ENCODE assay signal across 28 mouse cellular contexts in the genomic region with DNA sequence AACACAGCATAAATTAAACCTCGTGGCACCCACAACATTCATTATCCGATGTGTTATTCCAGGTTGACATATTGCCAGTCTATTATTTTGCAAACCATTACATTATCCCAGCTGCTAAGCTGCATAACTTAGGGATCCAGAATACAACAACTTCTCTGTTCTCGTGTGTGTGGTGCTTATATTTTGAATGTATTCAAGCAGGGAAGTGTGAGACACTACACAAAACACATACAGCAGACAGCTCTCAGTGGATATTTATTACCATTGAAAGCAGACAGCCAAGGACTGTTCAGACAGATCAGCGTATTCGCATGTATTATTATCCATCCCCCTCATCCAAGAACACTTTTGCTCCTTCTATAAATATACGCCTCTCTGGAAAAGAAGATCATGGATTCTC.
DNase-seq lines count a peak whose midpoint lies in the region; ATAC-seq and TF ChIP-seq lines count a peak whose summit lies in the region.
"Had no signal": no experiment of that assay in that cellular context is flagged by ENCODE, and none has a peak within 500 bp of the region (broad histone marks: within the 10 kb centered on the region; RNA-seq: fewer than 3 reads in every experiment).

No protein-coding gene starts in this region.

- no peak for DNase-seq in frontal cortex, postnatal 10 days (ENCODE audit: low spot score in 2 of 2)
- DNase-seq in midbrain, embryonic 10.5 days (ENCODE audit: low spot score), result no peak
- DNase-seq in forebrain, embryonic 14.5 days (ENCODE audit: low spot score), result peak; percentile 84
- no peak for DNase-seq in embryo, embryonic 10 days (ENCODE audit: low spot score)
- DNase-seq in kidney, adult 8-10 months, result no peak
- DNase-seq: adrenal gland, postnatal 14 days; cerebellum, adult 2 months; cerebellum, postnatal 14 days; gastrocnemius, postnatal 14 days; heart, postnatal 36 days; kidney, adult 9 months; kidney, postnatal 14 days; lung, postnatal 36 days; right cerebral cortex, adult 18-20 months; spleen, adult 18-20 months; thymus, postnatal 14 days had no signal

- H3K27ac ChIP-seq in midbrain, embryonic 15.5 days, result no peak overlapping the region
- no peak overlapping the region for H3K27ac ChIP-seq in midbrain, embryonic 10.5 days (replicated peaks)
- peak overlapping the region; percentile 3; the same call in 1 of the 2 replicates for H3K27ac ChIP-seq in forebrain, embryonic 14.5 days (ENCODE audit: low read depth, low read length)
- H3K27ac ChIP-seq in olfactory bulb, adult 2 months (ENCODE audit: insufficient read depth, low read depth, low read length), result peak overlapping the region; percentile 78
- H3K27ac ChIP-seq: embryonic facial prominence, embryonic 10.5 days; embryonic facial prominence, embryonic 15.5 days; heart, embryonic 10.5 days; heart, embryonic 15.5 days; hindbrain, embryonic 12.5 days; left cerebral cortex, adult 2 months; limb, embryonic 12.5 days had no signal

- H3K4me3 ChIP-seq in midbrain, embryonic 15.5 days, result no peak overlapping the region
- H3K4me3 ChIP-seq in midbrain, embryonic 10.5 days, result no peak overlapping the region
- H3K4me3 ChIP-seq in forebrain, embryonic 14.5 days (ENCODE audit: low read depth, low read length), result no peak overlapping the region
- no peak overlapping the region for H3K4me3 ChIP-seq in olfactory bulb, adult 2 months (ENCODE audit: insufficient read depth, low read depth, low read length)
- H3K4me3 ChIP-seq: embryonic facial prominence, embryonic 10.5 days; embryonic facial prominence, embryonic 15.5 days; heart, embryonic 10.5 days; heart, embryonic 15.5 days; hindbrain, embryonic 12.5 days; left cerebral cortex, adult 2 months; limb, embryonic 12.5 days had no signal

- TF ChIP-seq CTCF in olfactory bulb, adult 2 months (IDR thresholded peaks at IDR 0.05; ENCODE audit: insufficient read depth, low read depth, low read length), result no peak

- H3K36me3 ChIP-seq in midbrain, embryonic 15.5 days (replicated peaks), result no peaks in the 10 kb centered on the region
- no peaks in the 10 kb centered on the region for H3K36me3 ChIP-seq in midbrain, embryonic 10.5 days
- H3K36me3 ChIP-seq in forebrain, embryonic 14.5 days (ENCODE audit: control insufficient read depth, insufficient read depth, low read length), result no peaks in the 10 kb centered on the region
- H3K36me3 ChIP-seq: embryonic facial prominence, embryonic 15.5 days; G1E; heart, embryonic 15.5 days; hindbrain, embryonic 12.5 days had no signal

- H3K9me3 ChIP-seq in midbrain, embryonic 15.5 days, result no peaks in the 10 kb centered on the region
- H3K9me3 ChIP-seq in midbrain, embryonic 10.5 days (replicated peaks), result no peaks in the 10 kb centered on the region
- no peaks in the 10 kb centered on the region for H3K9me3 ChIP-seq in forebrain, embryonic 14.5 days (replicated peaks; ENCODE audit: control insufficient read depth, low read length)
- H3K9me3 ChIP-seq: embryonic facial prominence, embryonic 10.5 days; embryonic facial prominence, embryonic 15.5 days; G1E; heart, embryonic 10.5 days; heart, embryonic 15.5 days; hindbrain, embryonic 12.5 days; limb, embryonic 12.5 days had no signal

- H3K9ac ChIP-seq in midbrain, embryonic 15.5 days, result no peak overlapping the region
- H3K9ac ChIP-seq in forebrain, embryonic 14.5 days (ENCODE audit: low read length), result no peak overlapping the region
- H3K9ac ChIP-seq: embryonic facial prominence, embryonic 15.5 days; heart, embryonic 15.5 days; hindbrain, embryonic 12.5 days; limb, embryonic 12.5 days had no signal

- TF ChIP-seq POLR2A in olfactory bulb, adult 2 months (IDR thresholded peaks at IDR 0.05; ENCODE audit: insufficient read depth, low read depth, low read length), result no peak

- no peaks in the 10 kb centered on the region for H3K4me1 ChIP-seq in midbrain, embryonic 15.5 days
- H3K4me1 ChIP-seq in midbrain, embryonic 10.5 days, result no peaks in the 10 kb centered on the region
- 0 out of 2 replicates have a peak, but pooled peaks cover 7% of the 10 kb centered on the region for H3K4me1 ChIP-seq in forebrain, embryonic 14.5 days (ENCODE audit: control insufficient read depth, insufficient read depth, low read length)
- no peaks in the 10 kb centered on the region for H3K4me1 ChIP-seq in olfactory bulb, adult 2 months (ENCODE audit: control insufficient read depth, insufficient read depth, low read length)

- H3K27me3 ChIP-seq in midbrain, embryonic 15.5 days (replicated peaks), result no peaks in the 10 kb centered on the region
- no peaks in the 10 kb centered on the region for H3K27me3 ChIP-seq in midbrain, embryonic 10.5 days (ENCODE audit: low read depth, poor library complexity, severe bottlenecking)
- H3K27me3 ChIP-seq in forebrain, embryonic 14.5 days (replicated peaks; ENCODE audit: control insufficient read depth, insufficient read depth, low read length), result no peaks in the 10 kb centered on the region
- H3K27me3 ChIP-seq: embryonic facial prominence, embryonic 15.5 days; heart, embryonic 15.5 days; hindbrain, embryonic 12.5 days; limb, embryonic 12.5 days had no signal

- whole genome bisulfite sequencing in midbrain, embryonic 15.5 days, result 56% methylated on average over 6 of the region's 6 CpGs
- 86% methylated on average over 6 of the region's 6 CpGs for WGBS in midbrain, embryonic 10.5 days
- WGBS in forebrain, embryonic 14.5 days, result 44% methylated on average over 6 of the region's 6 CpGs
- 18% methylated on average over 6 of the region's 6 CpGs for WGBS in olfactory bulb, adult 2 months

- 0 out of 2 replicates have a peak, but pooled peaks have one; percentile 27 for ATAC-seq in frontal cortex, adult (ENCODE audit: low TSS enrichment)
- ATAC-seq in midbrain, embryonic 15.5 days (replicated peaks), result 0 out of 2 replicates have a peak, but pooled peaks have one; percentile 30
- ATAC-seq in forebrain, embryonic 14.5 days, result peak; percentile 92
- ATAC-seq: intestine, embryonic 16.5 days had no signal

- H3K4me2 ChIP-seq in midbrain, embryonic 15.5 days, result no peak overlapping the region
- H3K4me2 ChIP-seq in forebrain, embryonic 14.5 days (ENCODE audit: low read length), result no peak overlapping the region
- H3K4me2 ChIP-seq: embryonic facial prominence, embryonic 15.5 days; heart, embryonic 15.5 days; hindbrain, embryonic 12.5 days; limb, embryonic 12.5 days had no signal

Comparison
In these comparisons a context has a peak if more than half of its experiments do, and no peak if none do; other contexts are left out.
1. ATAC-seq: peak in every context shown above with its lines; median percentile 92 in forebrain, embryonic 14.5 days; 30 in midbrain, embryonic 15.5 days; 27 in frontal cortex, adult.
2. H3K27ac ChIP-seq: peak in forebrain, embryonic 14.5 days (single experiment) and olfactory bulb, adult 2 months (single experiment); none in midbrain, embryonic 15.5 days (single experiment) and midbrain, embryonic 10.5 days (single experiment).